Mouse (Mus musculus): ENCODE data around the gene Slc25a29. TPM values are rescaled to one million over a fixed set of nuclear protein-coding genes. Genes with fewer than 3 reads are reported as not detected.
"Not testable (repeated sequence)": the region's sequence is repeated elsewhere in the genome, so short reads cannot be mapped to it uniquely, and the experiment has no call there.

The Slc25a29 gene
- total RNA-seq (2021): 10 to 100 TPM; 14.3 to 15.3 TPM
- long read RNA-seq, experiment 1, transcript Slc25a29-201 (4 exons, 1,976 nt): major isoform, 25 of 28 reads
- long read RNA-seq, experiment 1, partial matches to known transcripts: 1 of 28 reads
- long read RNA-seq, experiment 1, other reads (novel, unspliced or antisense): 2 of 28 reads
- long read RNA-seq, experiment 2, transcript Slc25a29-201 (4 exons, 1,976 nt): major isoform, 14 of 15 reads
- long read RNA-seq, experiment 2, partial matches to known transcripts: 0 of 15 reads
- long read RNA-seq, experiment 2, other reads (novel, unspliced or antisense): 1 of 15 reads

GRCm38 (mm10) chr12:108835840-108836409, at the start of gene Slc25a29, which contains the start of gene Slc25a47:
Slc25a29 (minus strand) TSS chr12:108835883.
Slc25a47 (plus strand) TSS chr12:108836046.
- DNase-seq (ENCODE audit: low spot score in 2 of 2): peak; percentile 96 to 98

- no peak for DNase-seq (ENCODE audit: low spot score in 2 of 2)
Observed at GRCm38 (mm10) chr12:108882776-108883175, 47.1 kb upstream of the Slc25a29 start.

- no peak for DNase-seq (ENCODE audit: low spot score in 2 of 2)
Observed at GRCm38 (mm10) chr12:108881192-108881591, 45.5 kb upstream of the Slc25a29 start.

- no peak for DNase-seq (ENCODE audit: low spot score in 2 of 2)
Observed at GRCm38 (mm10) chr12:108880606-108881005, 44.9 kb upstream of the Slc25a29 start.

- no peak for DNase-seq (ENCODE audit: low spot score in 2 of 2)
Observed at GRCm38 (mm10) chr12:108879138-108879537, 43.5 kb upstream of the Slc25a29 start.

GRCm38 (mm10) chr12:108873122-108873521, 37.4 kb upstream of the Slc25a29 start:
- no peak for DNase-seq (ENCODE audit: low spot score in 2 of 2)

GRCm38 (mm10) chr12:108869575-108869974, 33.9 kb upstream of the Slc25a29 start:
- DNase-seq (ENCODE audit: low spot score in 2 of 2): no peak

- no peak for DNase-seq (ENCODE audit: low spot score in 2 of 2)
Observed at GRCm38 (mm10) chr12:108865007-108865494, 29.4 kb upstream of the Slc25a29 start.

GRCm38 (mm10) chr12:108858486-108858885, 22.8 kb upstream of the Slc25a29 start:
- no peak for DNase-seq (ENCODE audit: low spot score in 2 of 2)

- no peak for DNase-seq (ENCODE audit: low spot score in 2 of 2)
Observed at GRCm38 (mm10) chr12:108857589-108858184, 22.0 kb upstream of the Slc25a29 start.

- no peak for DNase-seq (ENCODE audit: low spot score in 2 of 2)
Observed at GRCm38 (mm10) chr12:108857109-108857508, 21.4 kb upstream of the Slc25a29 start.

GRCm38 (mm10) chr12:108856186-108856585, 20.5 kb upstream of the Slc25a29 start:
- DNase-seq (ENCODE audit: low spot score in 2 of 2): no peak

GRCm38 (mm10) chr12:108855081-108855480, 19.4 kb upstream of the Slc25a29 start:
- no peak for DNase-seq (ENCODE audit: low spot score in 2 of 2)

- DNase-seq (ENCODE audit: low spot score in 2 of 2): no peak
Observed at GRCm38 (mm10) chr12:108852822-108853221, 17.1 kb upstream of the Slc25a29 start.

- DNase-seq (ENCODE audit: low spot score in 2 of 2): no peak
Observed at GRCm38 (mm10) chr12:108850886-108851285, 15.2 kb upstream of the Slc25a29 start.

- DNase-seq (ENCODE audit: low spot score in 2 of 2): no peak
Observed at GRCm38 (mm10) chr12:108850129-108850528, 14.4 kb upstream of the Slc25a29 start.

GRCm38 (mm10) chr12:108849488-108850022, 13.9 kb upstream of the Slc25a29 start:
- DNase-seq (ENCODE audit: low spot score in 2 of 2): no peak

- not testable (repeated sequence) for DNase-seq (ENCODE audit: low spot score in 2 of 2)
Observed at GRCm38 (mm10) chr12:108848033-108848432, 12.3 kb upstream of the Slc25a29 start.

- DNase-seq (ENCODE audit: low spot score in 2 of 2): no peak
Observed at GRCm38 (mm10) chr12:108842663-108843062, 7.0 kb upstream of the Slc25a29 start.

- DNase-seq (ENCODE audit: low spot score in 2 of 2): no peak
Observed at GRCm38 (mm10) chr12:108841181-108841580, 5.5 kb upstream of the Slc25a29 start.

- no peak for DNase-seq (ENCODE audit: low spot score in 2 of 2)
Observed at GRCm38 (mm10) chr12:108836722-108837121, 1.0 kb upstream of the Slc25a29 start.

All from left cerebral cortex, adult 18-20 months (tissue).